Mouse (Mus musculus) heart, postnatal 14 days (tissue): ENCODE data around the gene Ccdc125. TPM values are rescaled to one million over a fixed set of nuclear protein-coding genes. Genes with fewer than 3 reads are reported as not detected.
"Not testable (repeated sequence)": the region's sequence is repeated elsewhere in the genome, so short reads cannot be mapped to it uniquely, and the experiment has no call there.

Experiments
- DNase-seq, 2 experiments: peaks; one replicate each; pipeline ENCODE4 v3.0.0; 2021 to 2022
- intact Hi-C: fragments of 180-260 bp; cut with DNase I; formaldehyde crosslinking; loops from one replicate; pipeline ENCODE4 v1.15.1; 2025
- total RNA-seq, 2 experiments: library from RNA; stranded (reverse); gene quantifications; 2 replicates each; pipeline ENCODE4 v1.2.3; 2021

Ccdc125 gene
- total RNA-seq, 2 experiments from 2014 or later: 0.66 to 0.96 TPM

GRCm38 (mm10) chr13:100706206-100706605 is 36.7 kb downstream of the Ccdc125 start:
- no peak for DNase-seq
- intact Hi-C loops: no loop called here

- intact Hi-C loops: no loop called here
- DNase-seq: no peak
Measured at GRCm38 (mm10) chr13:100715467-100715866, 46.0 kb downstream of the Ccdc125 start.

GRCm38 (mm10) chr13:100721656-100722055 is 52.1 kb downstream of the Ccdc125 start:
- intact Hi-C loops: no loop called here

GRCm38 (mm10) chr13:100724051-100724754 is 54.7 kb downstream of the Ccdc125 start:
- intact Hi-C loops: no loop called here
- peak; percentile 12 to 25 for DNase-seq

More at GRCm38 (mm10) chr13:100721656-100722055, 52.1 kb downstream of the Ccdc125 start:
- DNase-seq: no peak

- DNase-seq: no peak
- intact Hi-C loops: loop anchor here (5.0 kb wide), 1 partner anchor 73 kb away; the partner anchor contains the start of genes Ak6, Rad17 and Taf9
Measured at GRCm38 (mm10) chr13:100725194-100725593, 55.7 kb downstream of the Ccdc125 start.

- no peak for DNase-seq
- intact Hi-C loops: loop anchor here (5.0 kb wide), 1 partner anchor 76 kb away; the partner anchor contains the start of genes Ak6, Rad17 and Taf9
Measured at GRCm38 (mm10) chr13:100728086-100728485, 58.6 kb downstream of the Ccdc125 start.

GRCm38 (mm10) chr13:100728530-100728929 is 59.0 kb downstream of the Ccdc125 start:
- intact Hi-C loops: loop anchor here (5.0 kb wide), 1 partner anchor 76 kb away; the partner anchor contains the start of genes Ak6, Rad17 and Taf9
- DNase-seq: not testable (repeated sequence)

- DNase-seq: peak; percentile 12 to 17
- intact Hi-C loops: loop anchor here (5.0 kb wide), 1 partner anchor 102 kb away; the partner anchor contains the start of gene Slc30a5
Measured at GRCm38 (mm10) chr13:100730153-100730860, 60.8 kb downstream of the Ccdc125 start.

- peak; percentile 93 to 95 for DNase-seq
- intact Hi-C loops: loop anchor here (5.0 kb wide), 1 partner anchor 101 kb away; the partner anchor contains the start of gene Slc30a5
Measured at GRCm38 (mm10) chr13:100730861-100731176, 61.3 kb downstream of the Ccdc125 start, which contains the start of gene Cdk7. Gene Cdk7, minus strand, starts transcription at chr13:100730939.

GRCm38 (mm10) chr13:100731462-100732046 is 62.0 kb downstream of the Ccdc125 start:
- DNase-seq: not testable (repeated sequence)
- intact Hi-C loops: loop anchor here (5.0 kb wide), 1 partner anchor 101 kb away; the partner anchor contains the start of gene Slc30a5

- DNase-seq: no peak
- intact Hi-C loops: loop anchor here (5.0 kb wide), 1 partner anchor 100 kb away; the partner anchor contains the start of gene Slc30a5
Measured at GRCm38 (mm10) chr13:100732756-100733155, 63.2 kb downstream of the Ccdc125 start.

- intact Hi-C loops: no loop called here
- DNase-seq: no peak
Measured at GRCm38 (mm10) chr13:100742831-100743230, 73.3 kb downstream of the Ccdc125 start.

GRCm38 (mm10) chr13:100743346-100744035 is 74.0 kb downstream of the Ccdc125 start:
- intact Hi-C loops: no loop called here
- no peak for DNase-seq

GRCm38 (mm10) chr13:100744036-100744744 is 74.7 kb downstream of the Ccdc125 start, which contains the start of gene Mrps36:
Gene Mrps36, minus strand, starts transcription at chr13:100744659.
- intact Hi-C loops: no loop called here

GRCm38 (mm10) chr13:100746090-100746489 is 76.6 kb downstream of the Ccdc125 start:
- intact Hi-C loops: loop anchor here (5.0 kb wide), 1 partner anchor 41 kb away; the partner anchor contains the start of gene Ccnb1

More at GRCm38 (mm10) chr13:100744036-100744744, 74.7 kb downstream of the Ccdc125 start, which contains the start of gene Mrps36:
- DNase-seq: peak; percentile 90 to 91

More at GRCm38 (mm10) chr13:100746090-100746489, 76.6 kb downstream of the Ccdc125 start:
- DNase-seq: no peak
